Mouse (Mus musculus) layer of hippocampus, adult 9-11 months (tissue): ENCODE results near the gene Gzma.

Experiments used
- DNase-seq: peaks from one replicate; pipeline ENCODE4 v3.0.0; 2022

Gene Gzma

DNA sequence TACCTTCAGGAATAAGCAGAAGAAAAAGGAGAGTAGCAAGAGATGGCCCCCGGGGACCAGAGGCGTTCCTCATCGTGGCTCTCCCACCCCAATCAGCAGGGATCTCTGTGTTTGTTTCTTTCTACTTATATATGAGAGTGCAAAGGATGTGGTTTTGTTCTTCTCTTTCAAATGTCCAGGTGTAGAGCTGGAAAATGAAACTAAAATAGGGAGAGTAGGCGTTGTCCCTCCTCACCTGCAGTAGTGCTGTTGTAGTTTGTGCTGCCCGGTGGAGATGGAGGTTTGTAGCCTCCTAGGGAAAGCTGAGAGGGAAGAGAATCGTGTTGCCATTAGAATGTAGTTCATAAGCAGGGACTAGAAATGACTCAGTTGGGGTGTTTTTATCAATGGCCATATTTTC is at the start of gene Gzma:
Gene Gzma (minus strand): TSS at position 103 of the 400 bp plus-strand sequence.
- DNase-seq: no peak

- no peak for DNase-seq
Measured at GRCm38 (mm10) chr13:113139597-113139996, 38.8 kb upstream of the Gzma start.

GRCm38 (mm10) chr13:113129974-113130373 is 29.2 kb upstream of the Gzma start:
- no peak for DNase-seq

- DNase-seq: no peak
Measured at GRCm38 (mm10) chr13:113121326-113121725, 20.5 kb upstream of the Gzma start.

- DNase-seq: no peak
Measured at GRCm38 (mm10) chr13:113120324-113121237, 19.8 kb upstream of the Gzma start.

DNA sequence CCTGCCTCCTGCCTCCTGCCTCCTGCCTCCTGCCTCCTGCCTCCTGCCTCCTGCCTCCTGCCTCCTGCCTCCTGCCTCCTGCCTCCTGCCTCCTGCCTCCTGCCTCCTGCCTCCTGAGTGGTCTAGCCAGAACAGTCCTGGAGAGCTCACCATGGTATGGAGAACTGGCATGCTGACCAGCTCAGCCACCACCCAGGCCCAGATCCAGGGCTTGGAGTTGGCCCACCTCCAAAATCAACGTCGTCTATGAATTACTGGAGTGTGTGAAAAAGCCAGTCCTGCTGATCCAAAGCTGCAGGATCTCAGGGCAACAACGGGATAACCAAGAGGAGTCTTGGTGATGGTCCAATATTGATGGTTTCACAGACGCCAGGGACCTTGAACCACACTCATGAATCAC is 18.2 kb upstream of the Gzma start:
- DNase-seq: no peak

GRCm38 (mm10) chr13:113104759-113105158 is 4.0 kb upstream of the Gzma start:
- no peak for DNase-seq

- DNase-seq: no peak
Measured at GRCm38 (mm10) chr13:113101804-113102203, 1.0 kb upstream of the Gzma start.

DNA sequence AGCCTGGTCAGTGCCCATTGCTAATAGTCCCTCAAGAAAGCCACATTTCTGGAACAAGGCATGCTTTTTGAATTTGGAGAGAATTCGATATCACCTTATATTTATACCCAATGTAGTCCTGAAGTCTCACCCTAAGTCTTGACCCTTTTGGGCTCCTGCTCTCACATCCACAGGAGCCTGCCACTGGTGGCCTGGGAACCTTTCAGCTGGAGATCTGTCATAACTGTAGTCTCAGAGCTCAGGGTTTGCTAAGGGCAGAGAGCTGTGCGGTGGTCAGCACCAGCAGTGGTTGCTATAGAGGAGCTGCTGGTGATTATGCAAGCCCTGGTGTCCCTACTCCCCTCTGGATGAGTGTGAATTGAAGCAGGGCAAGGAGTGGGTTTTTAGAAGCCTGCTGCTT is 2.4 kb downstream of the Gzma start:
- no peak for DNase-seq

DNA sequence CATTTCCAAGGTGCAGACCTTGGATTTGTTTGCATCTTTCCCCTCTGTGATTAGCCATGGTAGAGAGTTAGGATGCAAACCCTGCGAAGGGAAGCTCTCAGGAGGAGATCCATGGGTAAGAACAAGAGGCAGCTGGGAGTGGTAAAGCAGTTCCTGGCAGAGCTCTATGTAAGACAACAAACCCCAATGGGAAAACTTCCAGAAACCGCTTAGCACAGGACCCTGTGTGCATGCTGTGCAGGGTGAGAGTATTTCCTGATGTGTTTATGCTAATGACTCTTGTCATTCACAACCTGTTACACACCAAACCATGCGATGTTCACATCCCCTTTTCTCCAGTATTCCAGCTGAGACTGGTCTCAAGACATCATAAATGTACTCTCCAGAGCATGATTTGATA is 3.8 kb downstream of the Gzma start:
- no peak for DNase-seq

DNA sequence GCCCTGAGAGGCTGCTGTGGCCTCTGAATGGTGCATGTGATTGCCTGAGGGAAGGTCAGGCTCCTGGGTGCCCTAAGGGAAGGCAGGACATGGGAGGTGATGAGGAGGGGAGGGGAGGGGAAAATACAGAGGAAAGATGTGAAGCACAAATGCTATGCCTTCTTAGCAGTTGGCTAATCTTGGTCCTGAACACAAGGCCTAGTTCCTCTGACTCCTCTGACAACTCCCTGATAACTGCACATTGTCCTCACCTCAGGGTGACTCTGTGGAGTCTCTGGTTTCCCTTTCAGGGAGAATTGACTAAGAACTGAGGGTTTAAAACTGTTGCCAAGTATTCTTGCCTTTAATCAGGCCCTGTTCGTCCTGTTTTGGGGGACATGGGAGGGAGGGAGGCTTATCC is 6.2 kb downstream of the Gzma start:
- DNase-seq: no peak

- no peak for DNase-seq
Measured at GRCm38 (mm10) chr13:113090489-113090888, 10.3 kb downstream of the Gzma start.

DNA sequence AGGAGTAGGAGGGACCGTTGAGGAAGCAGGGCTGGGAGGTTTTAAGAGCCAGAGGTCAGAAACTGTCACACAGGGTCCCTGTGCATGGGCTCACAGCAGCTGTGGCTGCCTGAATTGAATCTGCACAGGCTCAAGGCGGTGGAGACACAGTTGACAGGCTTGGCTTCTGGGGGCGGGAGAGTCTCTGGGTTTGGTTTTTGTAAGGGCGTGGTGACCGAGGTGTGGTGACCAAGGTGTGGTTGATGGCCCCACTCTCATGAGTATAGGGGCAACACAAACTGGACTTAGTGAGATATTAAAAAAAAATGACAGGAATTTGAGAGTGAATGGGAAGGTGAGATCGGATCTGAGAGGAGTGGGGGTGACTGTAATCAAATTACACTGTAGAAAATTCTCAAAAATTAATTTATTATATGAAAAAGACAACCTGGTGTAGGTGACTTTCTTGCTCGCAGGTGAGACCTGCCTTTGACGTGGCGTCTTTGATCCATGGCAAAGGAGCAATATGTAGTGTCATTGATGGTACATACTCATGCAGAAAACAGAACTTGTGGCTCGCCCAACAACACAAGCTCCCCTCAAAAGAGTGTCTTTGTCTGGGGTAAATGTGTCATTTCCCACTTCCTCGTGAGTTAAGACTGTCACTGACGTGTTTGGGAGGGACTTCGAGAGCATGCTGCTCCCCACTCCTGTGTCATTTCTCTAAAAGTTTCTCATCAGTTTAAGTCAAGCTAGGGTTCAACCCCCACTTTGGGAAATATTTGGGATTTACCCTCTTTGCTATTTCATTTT is 13.4 kb downstream of the Gzma start:
- DNase-seq: no peak

GRCm38 (mm10) chr13:113084732-113085131 is 16.0 kb downstream of the Gzma start:
- DNase-seq: no peak

- DNase-seq: no peak
Measured at GRCm38 (mm10) chr13:113082101-113082500, 18.7 kb downstream of the Gzma start.

DNA sequence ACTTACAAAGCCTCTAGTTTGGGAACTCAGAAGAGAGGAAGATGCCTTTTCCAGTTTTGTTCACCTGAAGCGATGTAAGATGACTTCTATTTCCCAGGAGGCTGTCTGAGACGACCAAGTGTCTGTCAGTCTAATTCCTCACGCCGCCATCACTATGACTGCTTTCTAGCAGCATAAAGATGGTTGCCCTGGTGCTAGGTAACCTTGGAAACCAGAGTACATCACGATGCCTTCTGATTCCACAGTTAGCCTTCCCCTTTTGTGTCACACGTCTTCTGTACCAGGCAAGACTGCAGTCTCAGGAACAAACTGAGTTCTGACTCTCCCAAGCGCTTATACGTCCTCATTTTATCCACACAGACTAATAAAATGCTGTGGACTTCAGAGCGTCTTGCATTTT is 21.8 kb downstream of the Gzma start:
- DNase-seq: no peak

GRCm38 (mm10) chr13:113064542-113064941 is 36.2 kb downstream of the Gzma start:
- no peak for DNase-seq

- DNase-seq: no peak
Measured at GRCm38 (mm10) chr13:113061746-113062145, 39.0 kb downstream of the Gzma start.

DNA sequence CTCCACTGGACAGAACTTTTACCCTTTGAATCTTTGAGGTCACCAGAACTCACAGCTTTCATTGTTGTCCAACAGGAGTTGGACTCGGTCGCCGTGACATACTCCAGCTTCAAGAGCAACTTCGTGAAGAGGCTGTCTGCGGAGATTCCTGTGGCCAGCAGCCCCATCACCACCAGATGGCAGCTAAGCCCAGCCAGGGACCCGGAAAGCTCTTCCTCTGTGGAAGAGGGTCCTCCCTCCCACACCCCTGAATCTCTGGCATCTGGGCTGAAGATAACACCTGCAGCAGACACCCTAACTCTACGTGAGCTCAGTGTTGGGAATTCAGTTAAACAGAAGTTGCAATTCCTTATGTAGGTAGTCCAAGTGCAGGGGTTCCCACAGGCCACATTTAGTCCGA is 45.0 kb downstream of the Gzma start:
- no peak for DNase-seq

DNA sequence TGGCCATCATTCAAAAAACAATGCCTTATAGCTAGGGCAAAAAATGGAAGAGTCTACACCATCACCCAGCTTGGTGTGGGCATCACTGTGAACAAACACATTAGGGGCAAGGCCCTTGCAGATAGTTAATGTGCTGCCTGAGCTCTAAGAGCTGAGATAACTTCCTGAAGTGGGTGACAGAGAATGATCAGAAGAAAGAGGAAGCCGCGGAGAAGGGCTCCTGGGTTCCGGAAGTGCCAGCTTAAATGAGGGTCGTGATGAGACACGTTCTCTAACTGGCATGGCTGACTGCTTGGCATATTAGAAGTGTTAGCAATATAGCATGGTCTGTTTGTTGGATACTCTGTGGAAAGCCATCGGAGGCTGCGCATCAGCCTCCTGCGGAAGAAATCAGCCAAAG is 46.6 kb downstream of the Gzma start:
- no peak for DNase-seq

- no peak for DNase-seq
Measured at GRCm38 (mm10) chr13:113047647-113048046, 53.1 kb downstream of the Gzma start.

- DNase-seq: no peak
Measured at GRCm38 (mm10) chr13:113047018-113047417, 53.8 kb downstream of the Gzma start.

DNA sequence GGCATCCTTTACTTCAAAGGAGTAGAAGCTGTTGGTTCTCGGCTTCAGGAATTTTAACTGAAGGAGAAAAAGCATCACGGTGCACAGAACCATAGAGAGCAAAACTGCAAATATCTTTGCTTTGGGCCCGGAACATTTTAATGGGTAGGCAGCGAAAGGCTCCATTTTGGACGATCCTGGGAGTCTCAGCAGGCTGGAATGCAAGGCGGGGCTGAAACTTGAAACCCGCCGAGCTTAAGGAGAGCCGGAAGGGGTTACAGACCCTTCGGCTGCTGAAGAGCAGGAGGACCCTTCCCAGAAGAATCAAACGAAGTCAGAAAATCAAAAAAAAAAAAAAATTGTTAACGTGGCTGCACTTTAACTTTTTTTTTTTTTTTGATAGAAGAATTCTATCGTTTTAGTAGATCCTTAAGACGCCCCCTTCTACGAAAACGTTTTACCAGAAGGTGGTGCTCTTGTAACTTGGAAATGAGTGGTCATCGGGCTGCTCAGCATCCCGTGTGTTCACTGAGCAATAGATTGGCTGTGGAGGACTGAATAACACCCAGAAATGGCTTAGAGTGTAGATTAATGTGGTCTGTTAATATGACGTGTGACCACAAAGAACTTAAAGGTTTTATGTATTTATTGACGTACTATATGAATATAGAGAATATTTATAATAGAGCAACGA is 54.4 kb downstream of the Gzma start, which contains the start of gene Gpx8:
Gene Gpx8 (minus strand): TSS at position 200 of the 673 bp plus-strand sequence.
- peak; percentile 32 for DNase-seq
